Mouse (Mus musculus) kidney, postnatal 14 days (tissue): Measurements from ENCODE around the gene Cldn5.

Source experiments
- DNase-seq: peaks from one replicate; pipeline ENCODE4 v3.0.0; 2022; ENCODE audit warnings: mixed read lengths

Cldn5 gene

DNA sequence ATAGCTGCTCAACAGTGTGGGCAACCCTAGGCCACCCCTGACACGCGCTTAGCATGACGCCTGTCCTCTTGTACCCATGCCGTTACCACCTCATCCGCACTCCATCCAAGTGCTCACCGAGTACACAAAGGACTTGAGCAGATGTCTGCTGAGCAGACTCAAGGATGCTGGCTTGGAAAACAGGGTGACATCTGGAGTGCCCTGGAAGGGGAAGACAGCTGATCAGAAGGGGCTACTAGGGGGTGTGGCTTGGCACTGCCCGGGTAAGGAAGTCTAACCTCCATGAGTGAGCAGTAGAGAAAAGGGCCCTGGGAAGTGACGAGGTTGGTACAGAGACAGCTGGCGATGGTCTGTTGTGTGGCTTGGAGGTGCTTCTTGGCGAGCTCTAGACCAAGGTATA lies 10.0 kb downstream of the Cldn5 start:
- no peak for DNase-seq

DNA sequence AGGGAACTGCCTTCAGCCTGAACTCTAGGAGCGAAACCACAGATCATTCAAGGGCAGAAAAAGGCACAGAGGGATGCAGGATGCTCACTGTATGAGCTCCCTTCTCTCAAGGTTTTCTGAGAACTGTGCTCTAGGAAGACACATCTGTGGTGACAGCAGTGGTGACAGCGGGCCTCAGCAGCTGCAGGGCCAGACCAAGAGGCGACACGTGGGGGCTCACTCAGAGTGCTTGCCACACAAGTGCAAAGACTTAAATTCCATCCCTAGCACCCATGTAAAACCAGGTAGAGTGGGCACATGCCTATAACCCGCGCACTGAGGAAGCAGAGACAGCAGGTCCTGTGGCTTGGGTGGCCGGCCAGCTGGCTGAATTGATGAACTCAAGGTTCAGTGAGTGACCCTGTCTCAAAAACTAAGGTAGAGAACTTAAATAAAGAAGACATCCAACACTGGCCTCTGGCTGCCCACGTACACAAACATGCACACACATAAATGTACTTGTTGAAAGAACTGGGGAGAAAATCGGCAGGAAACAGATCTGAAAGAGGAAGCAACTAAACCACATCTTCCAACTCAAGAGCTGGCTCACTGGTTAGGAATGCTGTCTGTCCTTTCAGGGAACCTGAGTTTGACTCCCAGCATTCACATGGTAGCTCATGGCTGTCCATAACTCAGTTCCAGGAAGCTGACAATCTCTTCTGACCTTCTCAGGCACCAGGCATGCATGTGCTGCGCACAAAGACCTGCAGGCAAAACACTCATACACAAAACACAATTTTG lies 12.2 kb downstream of the Cldn5 start:
- no peak for DNase-seq

DNA sequence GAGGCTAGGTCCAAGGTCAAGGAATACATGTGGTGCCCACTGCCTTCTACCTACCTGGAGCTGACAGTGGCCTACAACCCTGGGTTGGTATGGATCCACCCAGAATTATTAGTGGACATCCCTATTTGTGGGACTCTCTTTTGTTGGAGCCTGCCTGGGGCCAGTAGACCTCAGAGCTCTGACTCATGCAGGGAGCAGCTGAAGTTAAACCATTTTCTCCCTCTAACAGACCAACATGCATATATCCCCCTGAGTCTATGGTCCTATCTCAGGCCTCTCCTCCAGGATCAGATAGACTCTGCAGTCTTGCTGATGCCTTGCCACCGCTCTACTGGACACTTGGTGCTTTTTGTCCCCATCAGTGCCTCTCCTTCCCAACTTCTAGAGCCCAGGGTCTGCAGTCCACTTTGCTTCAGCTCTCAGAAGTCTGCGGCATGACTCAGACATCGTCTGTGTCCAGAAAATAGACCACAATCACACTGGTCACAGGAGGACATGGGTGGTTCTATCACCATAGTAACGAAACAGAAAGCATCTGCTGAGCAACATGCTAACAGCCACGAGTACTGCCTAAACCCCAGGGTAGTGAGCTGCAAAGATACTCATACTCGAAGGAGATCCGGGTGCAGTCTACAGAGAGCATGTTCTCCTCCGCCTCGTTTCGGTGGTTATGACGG lies 18.7 kb downstream of the Cldn5 start:
- DNase-seq = no peak

DNA sequence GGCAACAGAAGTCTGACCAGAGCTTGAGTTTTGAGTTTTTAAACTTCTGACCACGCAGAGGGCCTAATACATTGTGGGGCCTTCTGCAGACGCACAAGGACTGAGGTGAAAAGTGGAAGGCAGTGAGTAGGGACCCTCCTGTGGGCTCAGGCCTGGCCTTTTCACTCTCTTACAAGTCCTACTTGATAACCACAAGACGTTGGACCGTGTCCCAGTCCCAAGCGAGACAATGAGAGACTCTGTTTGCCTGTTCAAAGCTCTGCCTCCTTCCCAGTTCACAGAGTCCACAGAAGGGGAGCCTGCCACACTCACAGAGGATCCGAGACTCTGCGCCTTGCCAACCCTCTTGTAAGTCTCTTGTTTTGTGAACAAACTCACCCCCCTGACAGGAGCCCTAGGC lies 20.0 kb downstream of the Cldn5 start:
- DNase-seq = no peak

DNA sequence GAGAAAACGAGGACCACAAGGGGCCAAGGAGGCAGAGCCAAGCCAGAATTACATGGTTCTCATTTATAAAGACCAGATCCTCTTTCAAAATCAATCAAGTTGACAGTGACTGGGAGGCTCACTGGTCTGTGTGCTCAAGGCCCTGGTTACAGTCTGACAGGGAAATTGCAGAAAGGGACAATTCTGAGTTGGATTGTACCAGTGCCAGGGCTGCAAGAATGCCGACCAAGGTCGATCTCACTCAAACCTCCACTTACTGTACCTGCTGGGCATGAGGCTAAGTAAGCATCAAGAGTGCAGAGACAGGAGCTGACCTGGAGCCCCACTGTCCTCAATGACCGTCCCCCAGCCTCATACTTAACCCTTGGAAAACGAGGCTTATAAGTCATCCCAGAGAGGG lies 21.5 kb downstream of the Cldn5 start:
- no peak for DNase-seq

DNA sequence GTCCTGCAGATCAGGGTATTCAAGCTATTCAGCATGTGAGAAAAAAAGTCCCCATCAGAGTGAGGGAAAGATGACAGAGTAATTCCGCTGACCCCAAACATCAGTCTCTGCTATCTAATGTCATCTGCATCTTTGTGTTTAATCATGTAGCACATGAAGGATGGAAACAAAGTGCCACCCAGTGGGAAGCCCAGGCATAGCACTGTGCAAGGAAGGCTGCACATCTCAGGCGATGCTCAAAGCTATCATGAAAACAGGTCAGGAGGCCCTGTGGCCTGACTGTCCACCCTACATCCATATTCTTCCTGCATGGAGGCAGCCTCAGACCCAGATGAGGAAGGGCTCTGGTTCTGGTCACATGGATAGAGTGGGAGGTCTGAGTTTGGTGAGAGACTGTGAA lies 22.2 kb downstream of the Cldn5 start:
- DNase-seq = peak; percentile 72

DNA sequence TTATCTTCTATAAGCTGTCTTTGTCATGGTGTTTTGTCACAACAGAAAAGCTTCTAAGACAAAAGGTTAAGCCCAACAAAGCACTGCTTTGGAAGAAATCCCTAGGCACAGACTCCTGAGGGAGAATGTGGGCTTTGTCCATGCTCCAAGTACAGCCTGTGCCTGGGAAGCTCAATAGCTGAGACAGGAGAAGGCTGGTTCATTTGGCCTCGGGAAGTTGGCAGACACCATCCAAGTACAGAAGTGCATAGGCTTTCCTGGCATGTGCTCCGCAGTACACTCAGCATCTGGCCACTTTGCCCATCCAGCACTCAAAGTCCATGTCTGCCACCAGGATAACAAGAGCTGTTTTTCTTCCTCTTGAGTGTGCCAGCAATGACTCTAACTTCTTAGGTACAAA lies 29.1 kb downstream of the Cldn5 start:
- no peak for DNase-seq

DNA sequence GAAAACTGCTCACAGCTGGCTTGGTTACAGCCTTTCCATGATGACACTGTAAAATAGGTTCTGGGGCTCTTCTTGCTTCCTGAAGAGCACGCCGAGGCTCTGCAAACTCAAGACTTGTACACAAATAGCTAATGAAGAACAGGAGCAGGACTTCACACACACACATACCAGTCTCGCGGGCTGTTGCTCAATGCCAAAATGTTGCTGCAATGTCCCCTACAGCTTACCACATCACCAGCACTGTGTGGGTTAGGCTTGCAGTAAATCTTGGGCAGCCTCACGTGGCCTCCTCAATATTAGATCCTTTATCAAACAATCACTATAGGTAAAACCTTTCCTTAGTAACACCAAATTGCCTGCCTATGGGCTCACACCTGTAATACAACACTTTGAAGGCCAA lies 32.4 kb downstream of the Cldn5 start:
- DNase-seq = no peak

DNA sequence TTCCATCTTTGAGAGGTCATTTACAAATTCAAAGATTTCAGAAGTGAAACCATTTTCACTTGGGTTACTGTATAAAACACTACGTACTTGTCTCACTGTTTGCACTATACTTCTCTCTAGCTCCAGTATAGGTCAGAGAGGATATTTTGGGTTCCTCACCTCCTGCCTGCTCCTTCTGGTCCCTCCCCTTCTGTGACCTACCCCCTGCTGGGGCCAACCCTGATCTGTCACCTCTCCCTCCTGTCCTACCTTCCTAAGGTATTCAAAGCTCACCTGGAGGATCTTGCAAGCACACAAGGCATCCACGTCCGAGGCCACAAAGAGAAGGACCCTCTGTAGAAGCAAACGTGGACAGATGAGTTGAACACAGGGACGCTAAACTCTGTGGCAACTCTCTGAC lies 34.4 kb downstream of the Cldn5 start:
- DNase-seq = no peak

DNA sequence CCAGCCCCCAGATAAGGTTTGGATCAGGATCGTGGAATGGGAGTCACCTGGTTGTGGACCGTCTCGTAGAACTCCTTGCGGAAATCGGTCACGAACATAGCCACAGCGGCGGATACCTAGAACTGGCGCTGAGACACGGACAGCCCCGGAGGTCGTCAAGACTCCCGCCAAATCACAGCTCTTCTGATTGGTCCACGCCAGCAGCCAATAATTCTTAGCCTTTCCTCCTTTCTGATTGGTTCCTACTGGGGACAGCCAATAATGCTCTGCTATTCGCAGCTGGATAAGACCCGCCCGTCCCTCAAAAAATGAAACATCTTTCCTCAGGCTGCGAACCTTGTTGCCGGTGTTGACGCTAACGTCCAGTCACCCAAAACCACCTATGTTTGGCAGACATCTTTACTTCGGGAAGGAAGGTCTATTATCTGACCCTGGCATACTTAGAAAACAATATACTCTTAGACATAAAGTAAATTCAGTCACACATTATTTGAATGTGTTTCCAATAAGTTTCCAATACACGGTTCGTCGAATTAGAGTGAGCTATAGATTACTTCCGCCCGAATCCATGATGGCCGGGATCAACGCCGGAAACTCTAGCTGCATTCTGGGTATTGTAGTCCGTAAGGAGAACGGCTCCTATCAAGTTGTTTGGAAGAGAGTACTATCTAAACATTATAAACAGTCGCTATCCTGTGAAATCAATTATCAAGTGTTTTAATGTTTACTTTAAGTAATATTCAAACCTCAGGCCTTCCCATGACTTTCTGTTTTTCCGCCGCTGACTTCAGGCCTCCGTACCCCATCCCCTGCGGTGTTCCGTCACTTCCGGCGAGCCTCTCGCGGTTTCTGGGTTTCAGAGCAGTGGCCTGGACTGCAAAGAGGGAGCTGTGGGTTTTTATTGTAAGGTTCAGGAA lies 35.1 kb downstream of the Cldn5 start, which contains the start of the genes Ufd1 and Cdc45:
TSS of gene Ufd1 (plus strand) at position 312 of the 917 bp plus-strand sequence.
TSS of gene Cdc45 (minus strand) at position 520 of the 917 bp plus-strand sequence.
- DNase-seq = peak; percentile 93

DNA sequence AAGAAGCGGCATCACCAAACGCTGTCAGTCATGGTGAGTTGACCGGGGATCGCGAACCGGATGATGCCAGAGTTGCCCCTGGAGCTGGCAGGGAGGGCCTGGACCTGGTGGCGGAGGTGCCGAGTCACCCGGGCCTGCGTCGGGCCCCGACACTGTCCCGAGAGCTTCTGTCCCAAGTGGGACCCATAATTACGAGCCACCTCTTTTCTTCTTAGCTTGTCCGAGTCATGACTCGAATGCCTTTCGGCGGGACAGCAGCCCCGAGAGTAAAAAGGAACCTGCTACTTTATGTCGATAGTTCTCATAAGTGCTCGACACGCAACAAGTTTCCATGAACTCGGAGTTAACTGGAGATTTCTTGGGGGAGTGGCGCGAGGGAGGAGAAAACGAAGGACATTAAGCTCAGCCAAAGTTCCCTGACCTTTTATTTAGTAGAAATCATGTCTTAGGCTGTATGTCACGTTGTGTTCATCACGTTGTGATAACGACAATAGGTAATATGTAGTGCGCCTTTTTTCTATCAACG lies 35.8 kb downstream of the Cldn5 start:
- DNase-seq = no peak

DNA sequence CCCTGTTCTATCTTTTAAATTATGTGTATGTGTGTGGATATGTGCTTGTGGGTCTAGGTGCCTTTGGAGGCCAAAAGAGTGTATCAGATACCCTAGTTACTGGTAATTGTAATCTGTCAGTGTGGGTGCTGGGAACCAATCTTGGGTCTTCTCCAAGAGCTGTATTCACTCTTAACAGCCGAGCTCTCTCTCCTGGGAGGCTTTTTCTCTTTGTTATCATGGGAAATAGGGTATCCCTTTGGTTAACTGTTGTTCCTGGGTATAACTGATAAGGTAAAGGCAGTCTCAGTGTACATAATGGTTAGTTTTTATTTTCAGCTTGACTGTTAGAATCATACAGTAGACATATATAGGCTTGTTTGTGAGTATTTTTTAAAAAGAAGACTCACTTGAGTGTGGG lies 45.7 kb downstream of the Cldn5 start:
- no peak for DNase-seq

DNA sequence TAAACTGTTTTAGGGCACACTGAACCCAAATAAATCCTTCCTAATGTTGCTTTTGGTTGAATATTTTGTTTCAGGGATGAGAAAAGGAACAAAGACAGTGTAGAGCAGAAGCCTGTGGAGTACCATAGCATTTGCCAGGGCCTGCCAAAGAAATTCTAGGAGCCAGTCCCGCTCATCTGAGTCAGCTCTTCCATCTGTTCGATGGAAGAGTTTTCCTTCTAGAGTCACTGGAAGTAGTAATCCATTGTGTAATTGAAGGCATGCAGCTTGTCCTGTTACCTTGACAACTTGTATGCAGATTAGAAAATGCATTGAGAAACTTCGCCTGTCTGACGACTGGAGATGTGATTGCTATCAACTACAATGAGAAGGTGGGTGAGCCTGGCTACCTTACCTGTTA lies 46.3 kb downstream of the Cldn5 start:
- DNase-seq = no peak
